Mouse (Mus musculus) heart, embryonic 14.5 days (tissue): ENCODE data around the gene Col6a6. TPM values are rescaled to one million over a fixed set of nuclear protein-coding genes. Genes with fewer than 3 reads are reported as not detected.

Source experiments
- ATAC-seq: fragments of 200-750 bp; cut with Nextera tagmentation; 2 replicates; pipeline ENCODE4 v1.8.0; 2017; ENCODE audit warnings: low read depth, moderate TSS enrichment; ENCODE audit not compliant: insufficient number of reproducible peaks, insufficient read depth, low FRiP score
- H3K27ac ChIP-seq, 2 experiments: fragments of 200-500 bp in 1 of 2; fragments of 300-500 bp in 1 of 2; sonication (generic) in 1 of 2; replicated peaks in 1 of 2; 2 replicates each; pipeline ENCODE4 v1.5.1; 2012 to 2014; ENCODE audit warnings: low read depth in 2 of 2, low read length in 2 of 2, control low read depth in 1 of 2, mild to moderate bottlenecking in 1 of 2, mixed read lengths in 1 of 2; ENCODE audit not compliant: control insufficient read depth in 1 of 2, insufficient read depth in 1 of 2
- H3K27me3 ChIP-seq: fragments of 300-500 bp; sonication (generic); 2 replicates; pipeline ENCODE4 v1.6.1; 2014; ENCODE audit warnings: mild to moderate bottlenecking, low read length, control low read depth; ENCODE audit not compliant: control insufficient read depth, insufficient read depth
- H3K36me3 ChIP-seq: fragments of 300-500 bp; sonication (generic); 2 replicates; pipeline ENCODE4 v1.6.1; 2014; ENCODE audit warnings: mild to moderate bottlenecking, control low read depth, low read length, mixed read lengths; ENCODE audit not compliant: control insufficient read depth, insufficient read depth
- H3K4me1 ChIP-seq, 2 experiments: fragments of 200-500 bp in 1 of 2; fragments of 300-500 bp in 1 of 2; sonication (generic) in 1 of 2; 2 replicates each; pipeline ENCODE4 v1.6.1; 2012 to 2014; ENCODE audit warnings: low read length in 2 of 2, control low read depth in 1 of 2, mixed read lengths in 1 of 2; ENCODE audit not compliant: control insufficient read depth in 2 of 2, insufficient read depth in 2 of 2
- H3K4me2 ChIP-seq: fragments of 300-500 bp; sonication (generic); 2 replicates; pipeline ENCODE4 v1.6.1; 2014; ENCODE audit warnings: mild to moderate bottlenecking, low read length
- H3K4me3 ChIP-seq, 2 experiments: fragments of 200-500 bp in 1 of 2; fragments of 300-500 bp in 1 of 2; sonication (generic) in 1 of 2; 2 replicates each; pipeline ENCODE4 v1.5.1; 2012 to 2014; ENCODE audit warnings: low read length in 2 of 2, mild to moderate bottlenecking in 2 of 2, control low read depth in 1 of 2, low read depth in 1 of 2, moderate library complexity in 1 of 2; ENCODE audit not compliant: control insufficient read depth in 1 of 2, insufficient read depth in 1 of 2
- H3K9ac ChIP-seq: fragments of 300-500 bp; sonication (generic); 2 replicates; pipeline ENCODE4 v1.6.1; 2014; ENCODE audit warnings: mild to moderate bottlenecking, low read length
- H3K9me3 ChIP-seq: fragments of 300-500 bp; sonication (generic); 2 replicates; pipeline ENCODE4 v1.6.1; 2016; ENCODE audit warnings: low read length, control low read depth; ENCODE audit not compliant: control insufficient read depth
- WGBS: fragments of 180-500 bp; shearing (Covaris S2); extraction: QIAGEN DNeasy Blood & Tissue Kit; methylation state at CpG from one replicate; pipeline ENCODE4 v1.1.7; 2014; 5-methylcytosine and 5-hydroxymethylcytosine counted together
- polyA plus RNA-seq: library from polyadenylated mRNA; unstranded; fragments of >200 nt; fragmentation: Nextera tagmentation; extraction: Ambion mirVana; gene quantifications from 2 replicates; pipeline ENCODE4 v1.2.1, GENCODE M21; 2014

Col6a6 gene
- polyA plus RNA-seq, 1 experiment from 2014 or later = 4.2 TPM

GRCm38 (mm10) chr9:105764681-105765080 is 63.3 kb downstream of the Col6a6 start:
- Histone ChIP-seq H3K9ac (no peak overlapping the region), H3K27me3 (no peaks in the 10 kb centered on the region), H3K36me3 (no peaks in the 10 kb centered on the region), H3K4me1 (peaks cover 3 to 5% of the 10 kb centered on the region in 2 experiments; a peak in 2 of 4 replicates), H3K27ac (no peak overlapping the region), H3K4me2 (no peak overlapping the region), H3K4me3 (no peak overlapping the region), H3K9me3 (no peaks in the 10 kb centered on the region)
- WGBS = 47% methylated on average over 5 of the region's 5 CpGs
- no peak for ATAC-seq

- WGBS = 34% methylated on average over 5 of the region's 5 CpGs
- Histone ChIP-seq H3K4me2 (no peak overlapping the region), H3K4me3 (no peak overlapping the region), H3K4me1 (peaks cover 3 to 5% of the 10 kb centered on the region in 2 experiments; a peak in 2 of 4 replicates), H3K9ac (no peak overlapping the region), H3K36me3 (no peaks in the 10 kb centered on the region), H3K27ac (no peak overlapping the region), H3K9me3 (no peaks in the 10 kb centered on the region), H3K27me3 (no peaks in the 10 kb centered on the region)
- ATAC-seq = no peak
Observed at GRCm38 (mm10) chr9:105764127-105764526, 63.8 kb downstream of the Col6a6 start.

DNA sequence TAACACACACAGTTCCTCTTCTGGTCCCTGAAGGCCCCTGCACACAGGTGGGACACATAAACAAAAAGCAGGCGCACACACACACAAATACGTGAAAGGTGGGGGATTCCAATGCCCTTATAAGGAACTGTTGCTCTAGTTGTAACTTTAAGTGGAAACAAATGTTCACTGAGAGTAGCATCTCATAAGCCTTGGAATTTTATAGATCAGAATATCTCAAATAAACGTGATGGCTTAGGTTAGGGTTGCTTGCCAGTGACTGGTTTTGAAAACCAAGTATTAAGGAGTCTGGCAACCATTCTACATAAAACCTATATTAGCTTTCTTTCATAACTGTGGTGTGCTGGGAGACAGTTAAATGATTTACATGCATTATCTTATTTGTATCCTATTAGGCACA is 64.3 kb downstream of the Col6a6 start:
- H3K4me2 ChIP-seq = no peak overlapping the region
- no peaks in the 10 kb centered on the region for H3K9me3 ChIP-seq
- no peak for ATAC-seq
- 80% methylated on average over 3 of the region's 3 CpGs for WGBS
- no peaks in the 10 kb centered on the region for H3K36me3 ChIP-seq
- H3K9ac ChIP-seq = no peak overlapping the region
- no peak overlapping the region for H3K4me3 ChIP-seq
- H3K4me1 ChIP-seq = peaks cover 3 to 5% of the 10 kb centered on the region in 2 experiments; a peak in 2 of 4 replicates
- H3K27ac ChIP-seq = no peak overlapping the region
- H3K27me3 ChIP-seq = no peaks in the 10 kb centered on the region

DNA sequence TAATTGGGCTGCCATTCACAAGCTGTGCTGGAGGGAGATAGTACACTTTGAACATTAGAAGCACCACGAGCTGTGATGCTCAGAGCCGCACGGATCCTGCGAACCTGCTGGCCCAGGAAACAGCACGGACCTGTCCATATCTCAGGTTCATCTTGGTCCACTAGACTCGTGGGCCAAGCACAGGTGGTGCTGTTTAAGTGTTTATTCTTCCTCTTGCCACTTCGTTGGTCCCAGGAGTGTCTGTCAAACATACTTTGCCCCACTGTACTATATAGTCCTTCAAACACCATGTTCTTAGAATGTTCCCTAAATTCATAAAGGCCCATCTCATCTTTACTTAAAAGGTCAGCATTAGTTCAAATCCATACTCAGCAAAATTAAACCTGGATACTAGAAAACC is 65.7 kb downstream of the Col6a6 start:
- no peak for ATAC-seq
- H3K27me3 ChIP-seq = no peaks in the 10 kb centered on the region
- peaks cover 3 to 5% of the 10 kb centered on the region in 2 experiments; a peak in 3 of 4 replicates for H3K4me1 ChIP-seq
- H3K4me2 ChIP-seq = no peak overlapping the region
- H3K36me3 ChIP-seq = no peaks in the 10 kb centered on the region
- no peak overlapping the region for H3K27ac ChIP-seq
- WGBS = 83% methylated on average over 7 of the region's 7 CpGs
- no peaks in the 10 kb centered on the region for H3K9me3 ChIP-seq
- H3K4me3 ChIP-seq = no peak overlapping the region
- no peak overlapping the region for H3K9ac ChIP-seq

DNA sequence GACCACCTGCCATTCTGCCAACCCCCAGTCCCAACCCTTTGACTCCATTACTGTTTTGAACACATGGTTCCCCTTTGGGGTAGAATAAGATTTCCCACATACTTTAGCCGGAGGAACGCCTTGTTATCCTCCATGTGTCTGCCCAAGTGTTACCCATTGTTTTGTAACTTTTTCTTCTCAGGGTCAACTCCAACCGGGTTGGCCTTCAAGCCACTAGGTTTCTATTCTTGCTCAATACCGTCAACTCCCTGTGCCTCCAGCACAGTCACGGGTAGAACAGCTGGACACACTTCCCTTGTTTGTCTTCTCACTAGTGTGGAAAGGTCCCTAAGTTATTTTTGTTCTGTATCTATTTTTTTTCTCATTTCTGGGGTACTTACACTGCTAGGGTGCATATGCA is 69.1 kb downstream of the Col6a6 start:
- WGBS = 73% methylated on average over 5 of the region's 5 CpGs
- no peak for ATAC-seq

GRCm38 (mm10) chr9:105758173-105758765 is 69.7 kb downstream of the Col6a6 start:
- Histone ChIP-seq H3K9me3 (no peaks in the 10 kb centered on the region), H3K36me3 (no peaks in the 10 kb centered on the region)
- WGBS = 74% methylated on average over 14 of the region's 14 CpGs

More for the DNA sequence above, 69.1 kb downstream of the Col6a6 start:
- no peaks in the 10 kb centered on the region for H3K9me3 ChIP-seq
- no peaks in the 10 kb centered on the region for H3K36me3 ChIP-seq
- no peak overlapping the region for H3K4me2 ChIP-seq
- no peaks in the 10 kb centered on the region; a peak in 1 of 4 replicates for H3K4me1 ChIP-seq
- no peak overlapping the region for H3K4me3 ChIP-seq
- H3K27ac ChIP-seq = no peak overlapping the region
- H3K9ac ChIP-seq = no peak overlapping the region
- no peaks in the 10 kb centered on the region for H3K27me3 ChIP-seq

DNA sequence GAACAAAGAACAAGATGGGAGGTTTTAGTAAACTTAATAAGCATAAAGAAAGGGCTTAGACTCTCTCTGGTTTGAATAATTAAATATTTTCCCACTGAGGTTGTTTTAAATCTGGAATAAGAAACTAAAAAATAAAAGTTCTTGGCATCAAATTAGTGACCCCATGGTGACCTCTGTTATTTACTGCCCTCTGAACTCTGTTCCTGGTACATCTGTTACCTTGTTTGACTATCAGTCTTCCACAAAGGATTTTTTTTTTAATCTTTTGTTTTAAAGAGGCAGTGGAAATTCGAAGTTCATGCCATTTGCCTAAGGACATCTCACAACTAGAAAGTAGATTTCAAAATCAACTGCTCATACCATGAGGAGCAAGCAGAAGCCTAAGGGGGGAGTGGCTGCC is 73.7 kb downstream of the Col6a6 start:
- Histone ChIP-seq H3K9ac (no peak overlapping the region), H3K27ac (no peak overlapping the region), H3K9me3 (no peaks in the 10 kb centered on the region), H3K4me3 (no peak overlapping the region), H3K4me1 (no peaks in the 10 kb centered on the region; a peak in 1 of 4 replicates), H3K27me3 (no peaks in the 10 kb centered on the region), H3K4me2 (no peak overlapping the region), H3K36me3 (no peaks in the 10 kb centered on the region)
- no peak for ATAC-seq
- WGBS = 37% methylated on average over 1 of the region's 1 CpGs

More at GRCm38 (mm10) chr9:105758173-105758765, 69.7 kb downstream of the Col6a6 start:
- no peak overlapping the region for H3K9ac ChIP-seq
- ATAC-seq = no peak
- no peak overlapping the region for H3K27ac ChIP-seq
- no peak overlapping the region for H3K4me3 ChIP-seq
- H3K4me1 ChIP-seq = no peaks in the 10 kb centered on the region; a peak in 1 of 4 replicates
- no peak overlapping the region for H3K4me2 ChIP-seq
- H3K27me3 ChIP-seq = no peaks in the 10 kb centered on the region

- no peaks in the 10 kb centered on the region for H3K4me1 ChIP-seq
- ATAC-seq = no peak
- WGBS = 85% methylated on average over 3 of the region's 3 CpGs
- H3K9ac ChIP-seq = no peak overlapping the region
- no peak overlapping the region for H3K4me2 ChIP-seq
- H3K27me3 ChIP-seq = no peaks in the 10 kb centered on the region
- H3K9me3 ChIP-seq = peaks cover 9% of the 10 kb centered on the region
- no peaks in the 10 kb centered on the region for H3K36me3 ChIP-seq
- no peak overlapping the region for H3K4me3 ChIP-seq
- no peak overlapping the region for H3K27ac ChIP-seq
Observed at GRCm38 (mm10) chr9:105745861-105746260, 82.1 kb downstream of the Col6a6 start.
